Mouse (Mus musculus): Measurements from ENCODE around the gene 2010111I01Rik.

- TF ChIP-seq MYOG (IDR thresholded peaks at IDR 0.05; ENCODE audit: control insufficient read depth in 1 of 3, insufficient read depth in 1 of 3, insufficient read length in 2 of 3, low read depth in 2 of 3): no peak
- TF ChIP-seq POLR2A (IDR thresholded peaks at IDR 0.05; ENCODE audit: insufficient read length, low read depth): no peak
- no peak for TF ChIP-seq POLR2AphosphoS2 (IDR thresholded peaks at IDR 0.05; ENCODE audit: insufficient read length, low read depth)
Measured at GRCm38 (mm10) chr13:63118682-63119081, 154.0 kb downstream of the 2010111I01Rik start.
